9 mouse cellular contexts compared by ENCODE assay signal in genomic region chr14:54939434-54940175, GRCm38 (mm10). TPM values are rescaled to one million over a fixed set of nuclear protein-coding genes. Genes with fewer than 3 reads are reported as not detected.
DNase-seq lines count a peak whose midpoint lies in the region; ATAC-seq and TF ChIP-seq lines count a peak whose summit lies in the region.
"Had no signal": no experiment of that assay in that cellular context is flagged by ENCODE, and none has a peak within 500 bp of the region (broad histone marks: within the 10 kb centered on the region; RNA-seq: fewer than 3 reads in every experiment).

No protein-coding gene starts in this region.

- DNase-seq in heart, adult 18-20 months, result peak; percentile 80 to 87
- DNase-seq in heart, postnatal 25 days (ENCODE audit: low spot score), result no peak
- DNase-seq in adrenal gland, adult (ENCODE audit: inconsistent age in 2 of 2, low spot score in 1 of 2), result peak; percentile 63 to 87
- DNase-seq in embryo, embryonic 10.5 days (ENCODE audit: low spot score), result peak; percentile 80
- peak; percentile 22 for DNase-seq in layer of hippocampus, adult 9-10 months (ENCODE audit: low spot score)
- peak; percentile 79 for DNase-seq in stomach, postnatal 0 days (ENCODE audit: low spot score)

- intact Hi-C loops in heart, postnatal 25 days (cut with DNase I), result loop anchor here (1.0 to 2.0 kb wide), 3 partner anchors 39 to 96 kb away; partner anchors contain the start of gene Ngdn

- ATAC-seq in heart, embryonic 16.5 days (replicated peaks; ENCODE audit: extremely low read depth, insufficient read depth, low FRiP score), result peak; percentile 24; the same call in 1 of the 2 replicates
- peak; percentile 76 for ATAC-seq in megakaryocyte progenitor cell, adult 5-6 weeks (replicated peaks; ENCODE audit: poor library complexity)
- peak; percentile 76 for ATAC-seq in stomach, postnatal 0 days (ENCODE audit: low FRiP score, low TSS enrichment)

- no peaks in the 10 kb centered on the region for H3K27me3 ChIP-seq in heart, embryonic 16.5 days (ENCODE audit: control insufficient read depth, insufficient read depth, low read length)
- H3K27me3 ChIP-seq in stomach, postnatal 0 days (ENCODE audit: control insufficient read depth, insufficient read depth, low read length), result no peaks in the 10 kb centered on the region
- H3K27me3 ChIP-seq: neural tube, embryonic 12.5 days had no signal

- H3K9ac ChIP-seq in heart, embryonic 16.5 days (ENCODE audit: low read length), result no peak overlapping the region
- H3K9ac ChIP-seq in stomach, postnatal 0 days (ENCODE audit: low read length), result no peak overlapping the region
- H3K9ac ChIP-seq: neural tube, embryonic 12.5 days had no signal

- no peaks in the 10 kb centered on the region for H3K9me3 ChIP-seq in heart, embryonic 16.5 days (replicated peaks; ENCODE audit: control insufficient read depth, low read length)
- no peaks in the 10 kb centered on the region for H3K9me3 ChIP-seq in stomach, postnatal 0 days (ENCODE audit: control insufficient read depth, low read length)
- H3K9me3 ChIP-seq: neural tube, embryonic 12.5 days had no signal

- peak; percentile 95 for TF ChIP-seq CTCF in stomach, postnatal 0 days (IDR thresholded peaks at IDR 0.05; ENCODE audit: low read depth)

- 36% methylated on average over 12 of the region's 12 CpGs for WGBS in heart, embryonic 16.5 days
- 56% methylated on average over 12 of the region's 12 CpGs for WGBS in stomach, postnatal 0 days

- H3K4me2 ChIP-seq in heart, embryonic 16.5 days (ENCODE audit: low read depth, low read length), result no peak overlapping the region
- no peak overlapping the region for H3K4me2 ChIP-seq in stomach, postnatal 0 days (replicated peaks; ENCODE audit: low read depth)
- H3K4me2 ChIP-seq: neural tube, embryonic 12.5 days had no signal

- H3K4me1 ChIP-seq in heart, embryonic 16.5 days (ENCODE audit: control insufficient read depth, insufficient read depth, low read length), result no peaks in the 10 kb centered on the region; the same call in 1 of the 2 replicates
- H3K4me1 ChIP-seq in stomach, postnatal 0 days (replicated peaks; ENCODE audit: control insufficient read depth, insufficient read depth), result no peaks in the 10 kb centered on the region

- TF ChIP-seq EP300 in stomach, postnatal 0 days (optimal IDR thresholded peaks at IDR 0.05), result no peak

- H3K27ac ChIP-seq in heart, embryonic 16.5 days (ENCODE audit: low read length), result peak overlapping the region; percentile 69
- no peak overlapping the region for H3K27ac ChIP-seq in stomach, postnatal 0 days (replicated peaks)
- H3K27ac ChIP-seq: neural tube, embryonic 12.5 days had no signal

- no peak overlapping the region for H3K4me3 ChIP-seq in heart, embryonic 16.5 days (ENCODE audit: low read length)
- H3K4me3 ChIP-seq in stomach, postnatal 0 days (ENCODE audit: low read depth, low read length), result no peak overlapping the region
- H3K4me3 ChIP-seq: neural tube, embryonic 12.5 days had no signal

- peaks cover 14% of the 10 kb centered on the region for H3K36me3 ChIP-seq in heart, embryonic 16.5 days (ENCODE audit: control insufficient read depth, insufficient read depth)
- no peaks in the 10 kb centered on the region for H3K36me3 ChIP-seq in stomach, postnatal 0 days (ENCODE audit: control insufficient read depth, insufficient read depth, low read length)
- H3K36me3 ChIP-seq: neural tube, embryonic 12.5 days had no signal

RNA-seq across cellular contexts. Expression of gene Cmtm5, which starts 3.5 kb away (rescaled TPM):
- total RNA-seq in heart, adult 18-20 months (2021), result under 1 TPM in 1 of 2 experiments, not detected in 1; 0.44 TPM
- total RNA-seq in heart, postnatal 25 days (2021), result under 1 TPM; 0.29 to 0.36 TPM
- 0.86 and 1.3 TPM in 2 replicates for polyA plus RNA-seq in heart, embryonic 16.5 days (2015; fragmentation: Nextera tagmentation; extraction: Ambion mirVana)
- not detected in 2 replicates for total RNA-seq in megakaryocyte progenitor cell, adult 5-6 weeks (2015)
- total RNA-seq in megakaryocyte progenitor cell, adult 5-6 weeks (2017), result not detected in 2 replicates
- polyA plus RNA-seq in stomach, postnatal 0 days (2015; fragmentation: Nextera tagmentation; extraction: Ambion mirVana), result 3.3 and 4.6 TPM in 2 replicates

RNA-seq across cellular contexts. Expression of gene Il25, which starts 7.1 kb away (rescaled TPM):
- not detected for total RNA-seq in heart, adult 18-20 months (2021)
- not detected for total RNA-seq in heart, postnatal 25 days (2021)
- polyA plus RNA-seq in heart, embryonic 16.5 days (2015; fragmentation: Nextera tagmentation; extraction: Ambion mirVana), result not detected in 2 replicates
- not detected in 2 replicates for total RNA-seq in megakaryocyte progenitor cell, adult 5-6 weeks (2015)
- not detected in 2 replicates for total RNA-seq in megakaryocyte progenitor cell, adult 5-6 weeks (2017)
- polyA plus RNA-seq in stomach, postnatal 0 days (2015; fragmentation: Nextera tagmentation; extraction: Ambion mirVana), result 0.15 TPM in 1 of 2 replicates, not detected in the other

RNA-seq across cellular contexts. Expression of gene Efs, which starts 13.7 kb away (rescaled TPM):
- 1 to 10 TPM; 1.7 to 2.0 TPM for total RNA-seq in heart, adult 18-20 months (2021)
- total RNA-seq in heart, postnatal 25 days (2021), result 1 to 10 TPM; 2.8 to 3.0 TPM
- polyA plus RNA-seq in heart, embryonic 16.5 days (2015; fragmentation: Nextera tagmentation; extraction: Ambion mirVana), result 13.4 and 14.4 TPM in 2 replicates
- not detected in 2 replicates for total RNA-seq in megakaryocyte progenitor cell, adult 5-6 weeks (2015)
- not detected in 2 replicates for total RNA-seq in megakaryocyte progenitor cell, adult 5-6 weeks (2017)
- 14.1 and 16.8 TPM in 2 replicates for polyA plus RNA-seq in stomach, postnatal 0 days (2015; fragmentation: Nextera tagmentation; extraction: Ambion mirVana)

RNA-seq across cellular contexts. Expression of gene Slc22a17, which starts 26.7 kb away (rescaled TPM):
- total RNA-seq in heart, adult 18-20 months (2021), result 1 to 10 TPM; 1.9 to 2.5 TPM
- total RNA-seq in heart, postnatal 25 days (2021), result 1 to 10 TPM; 2.7 to 3.1 TPM
- polyA plus RNA-seq in heart, embryonic 16.5 days (2015; fragmentation: Nextera tagmentation; extraction: Ambion mirVana), result 27.2 and 31.9 TPM in 2 replicates
- total RNA-seq in megakaryocyte progenitor cell, adult 5-6 weeks (2015), result 1.3 and 3.0 TPM in 2 replicates
- total RNA-seq in megakaryocyte progenitor cell, adult 5-6 weeks (2017), result 1.3 and 1.4 TPM in 2 replicates
- 15.4 and 20.6 TPM in 2 replicates for polyA plus RNA-seq in stomach, postnatal 0 days (2015; fragmentation: Nextera tagmentation; extraction: Ambion mirVana)

RNA-seq across cellular contexts. Expression of gene Myh6, which starts 27.1 kb away (rescaled TPM):
- total RNA-seq in heart, adult 18-20 months (2021), result over 10,000 TPM; 21,244 to 21,975 TPM
- total RNA-seq in heart, postnatal 25 days (2021), result over 10,000 TPM; 23,221 to 24,394 TPM
- 2,302 and 2,585 TPM in 2 replicates for polyA plus RNA-seq in heart, embryonic 16.5 days (2015; fragmentation: Nextera tagmentation; extraction: Ambion mirVana)
- total RNA-seq in megakaryocyte progenitor cell, adult 5-6 weeks (2015), result not detected in 2 replicates
- total RNA-seq in megakaryocyte progenitor cell, adult 5-6 weeks (2017), result not detected in 2 replicates
- 0.27 and 0.29 TPM in 2 replicates for polyA plus RNA-seq in stomach, postnatal 0 days (2015; fragmentation: Nextera tagmentation; extraction: Ambion mirVana)

Comparison
In these comparisons a context has a peak if more than half of its experiments do, and no peak if none do; other contexts are left out.
1. ATAC-seq: peak in every context shown above with its lines; median percentile 76 in megakaryocyte progenitor cell, adult 5-6 weeks; 76 in stomach, postnatal 0 days; 24 in heart, embryonic 16.5 days.